Comparison of ENCODE assay signal across 1 mouse cellular context in the genomic region with DNA sequence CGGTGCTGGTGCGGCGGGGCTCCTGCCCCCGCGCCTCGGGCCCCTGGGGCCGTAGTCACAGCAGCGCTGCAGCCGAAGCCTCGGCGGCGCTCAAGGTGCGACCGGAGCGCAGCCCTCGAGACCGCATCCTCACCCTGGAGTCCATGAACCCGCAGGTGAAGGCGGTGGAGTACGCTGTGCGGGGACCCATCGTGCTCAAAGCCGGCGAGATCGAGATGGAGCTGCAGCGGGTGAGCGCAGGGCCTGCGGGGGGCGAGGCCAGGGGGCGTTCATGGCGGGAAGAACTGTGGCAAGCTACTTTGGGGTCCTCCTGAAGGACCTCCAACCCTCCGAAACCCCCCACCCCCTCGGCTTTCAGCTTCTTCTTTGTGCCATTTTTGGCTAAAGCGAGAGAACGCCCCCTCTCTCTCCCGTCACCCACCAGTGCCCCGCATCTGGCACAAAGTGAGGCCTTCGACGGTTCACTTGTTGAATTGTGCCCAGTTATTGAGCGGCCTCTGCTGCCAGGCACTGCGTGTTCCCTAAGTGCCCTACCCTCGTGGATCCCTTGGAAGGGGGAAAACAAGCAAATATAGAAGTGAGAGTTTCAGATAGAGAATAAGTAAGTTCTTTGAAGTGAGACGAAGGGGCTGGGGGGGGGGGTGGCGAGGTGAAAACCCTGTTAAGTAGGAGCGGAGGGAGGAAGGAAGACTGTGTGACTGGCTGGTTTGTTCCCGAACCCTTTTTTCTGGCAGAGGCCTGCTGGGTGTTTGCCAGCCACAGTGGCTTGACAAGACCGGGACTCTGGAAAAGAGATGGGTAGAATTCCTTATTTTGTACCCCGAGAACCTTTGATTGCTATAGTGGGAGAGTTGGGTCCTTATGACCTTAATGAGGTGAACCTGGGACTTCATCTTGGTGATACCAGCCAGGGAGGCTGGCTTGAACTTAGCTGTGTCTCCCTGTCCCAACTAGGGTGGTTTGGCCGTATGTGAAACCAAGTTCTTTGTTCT.
TF ChIP-seq lines count a peak whose summit lies in the region.

No protein-coding gene starts in this region.

TF ChIP-seq in MEL, 35 proteins besides CTCF, POLR2A, EP300 and RAD21 (continued from another document):
- TF ChIP-seq CHD1 (IDR thresholded peaks at IDR 0.05; ENCODE audit: low read depth, low read length): no peak
- TF ChIP-seq MXI1 (IDR thresholded peaks at IDR 0.05; ENCODE audit: low read depth, low read length): no peak
- TF ChIP-seq BHLHE40 (IDR thresholded peaks at IDR 0.05; ENCODE audit: borderline replicate concordance, low read depth, low read length): no peak
- no peak for TF ChIP-seq MEF2A (IDR thresholded peaks at IDR 0.05; ENCODE audit: extremely low read depth, insufficient replicate concordance, low read depth, low read length, poor library complexity, severe bottlenecking)
- TF ChIP-seq UBTF (IDR thresholded peaks at IDR 0.05; ENCODE audit: borderline replicate concordance, insufficient read depth, low read depth, low read length): no peak
- TF ChIP-seq SMC3 (IDR thresholded peaks at IDR 0.05; ENCODE audit: low read depth, low read length): no peak
- TF ChIP-seq GABPA (IDR thresholded peaks at IDR 0.05; ENCODE audit: low read depth, low read length): no peak
- no peak for TF ChIP-seq MYC (IDR thresholded peaks at IDR 0.05; ENCODE audit: low read depth, low read length)
- TF ChIP-seq USF2 (IDR thresholded peaks at IDR 0.05; ENCODE audit: borderline replicate concordance in 1 of 2, insufficient read depth in 1 of 2, low read depth in 1 of 2, low read length in 2 of 2): no peak
